Mouse (Mus musculus) neural tube, embryonic 13.5 days (tissue): Measurements from ENCODE around the gene Ankrd12. TPM values are rescaled to one million over a fixed set of nuclear protein-coding genes. Genes with fewer than 3 reads are reported as not detected.
A peak's percentile ranks its signal among the peaks of the same experiment; 100 is the strongest.

Experiments used
- ATAC-seq: fragments of 200-750 bp; cut with Nextera tagmentation; 2 replicates; pipeline ENCODE4 v1.8.0; 2017; ENCODE audit warnings: low read depth, mild to moderate bottlenecking, moderate TSS enrichment, moderate library complexity
- H3K27ac ChIP-seq: fragments of 300-500 bp; sonication (generic); replicated peaks from 2 replicates; pipeline ENCODE4 v1.5.1; 2015; ENCODE audit warnings: moderate library complexity, mild to moderate bottlenecking, inconsistent platforms
- H3K27me3 ChIP-seq: fragments of 300-500 bp; sonication (generic); 2 replicates; pipeline ENCODE4 v1.6.1; 2015; ENCODE audit warnings: mild to moderate bottlenecking, inconsistent platforms
- H3K36me3 ChIP-seq: fragments of 300-500 bp; sonication (generic); 2 replicates; pipeline ENCODE4 v1.6.1; 2015; ENCODE audit warnings: mild to moderate bottlenecking, inconsistent platforms
- H3K4me1 ChIP-seq: fragments of 300-500 bp; sonication (generic); replicated peaks from 2 replicates; pipeline ENCODE4 v1.6.1; 2015; ENCODE audit warnings: inconsistent platforms
- H3K4me2 ChIP-seq: fragments of 300-500 bp; sonication (generic); 2 replicates; pipeline ENCODE4 v1.6.1; 2015; ENCODE audit warnings: inconsistent platforms, mild to moderate bottlenecking, moderate library complexity
- H3K4me3 ChIP-seq: fragments of 300-500 bp; sonication (generic); 2 replicates; pipeline ENCODE4 v1.5.1; 2015; ENCODE audit warnings: mild to moderate bottlenecking, inconsistent platforms
- H3K9ac ChIP-seq: fragments of 300-500 bp; sonication (generic); 2 replicates; pipeline ENCODE4 v1.6.1; 2015; ENCODE audit warnings: moderate library complexity, mild to moderate bottlenecking, inconsistent platforms
- H3K9me3 ChIP-seq: fragments of 300-500 bp; sonication (generic); 2 replicates; pipeline ENCODE4 v1.6.1; 2016; ENCODE audit warnings: inconsistent platforms
- WGBS: fragments of 180-500 bp; shearing (Covaris S2); methylation state at CpG from one replicate; pipeline ENCODE4 v1.1.7; 2015; 5-methylcytosine and 5-hydroxymethylcytosine counted together
- polyA plus RNA-seq: library from polyadenylated mRNA; unstranded; fragments of >200 nt; fragmentation: Nextera tagmentation; extraction: Ambion mirVana; gene quantifications from 2 replicates; pipeline ENCODE4 v1.2.1, GENCODE M21; 2015

Gene Ankrd12
- polyA plus RNA-seq, 1 experiment from 2014 or later, result 129 TPM

- Histone ChIP-seq H3K27me3 (no peaks in the 10 kb centered on the region), H3K4me3 (no peak overlapping the region), H3K27ac (no peak overlapping the region), H3K9me3 (no peaks in the 10 kb centered on the region), H3K36me3 (no peaks in the 10 kb centered on the region), H3K4me2 (no peak overlapping the region), H3K9ac (no peak overlapping the region), H3K4me1 (peaks cover 6% of the 10 kb centered on the region)
- ATAC-seq, result no peak
- 55% methylated on average over 10 of the region's 10 CpGs for WGBS
Measured at GRCm38 (mm10) chr17:66106601-66107267, 29.8 kb upstream of the Ankrd12 start.

GRCm38 (mm10) chr17:66104076-66104475 lies 27.2 kb upstream of the Ankrd12 start:
- H3K4me2 ChIP-seq, result no peak overlapping the region
- H3K27me3 ChIP-seq, result no peaks in the 10 kb centered on the region
- 84% methylated on average over 7 of the region's 7 CpGs for WGBS
- no peak overlapping the region for H3K27ac ChIP-seq
- ATAC-seq, result no peak
- H3K4me1 ChIP-seq, result peaks cover 16% of the 10 kb centered on the region
- no peaks in the 10 kb centered on the region for H3K9me3 ChIP-seq
- H3K36me3 ChIP-seq, result no peaks in the 10 kb centered on the region
- no peak overlapping the region for H3K4me3 ChIP-seq
- H3K9ac ChIP-seq, result no peak overlapping the region

DNA sequence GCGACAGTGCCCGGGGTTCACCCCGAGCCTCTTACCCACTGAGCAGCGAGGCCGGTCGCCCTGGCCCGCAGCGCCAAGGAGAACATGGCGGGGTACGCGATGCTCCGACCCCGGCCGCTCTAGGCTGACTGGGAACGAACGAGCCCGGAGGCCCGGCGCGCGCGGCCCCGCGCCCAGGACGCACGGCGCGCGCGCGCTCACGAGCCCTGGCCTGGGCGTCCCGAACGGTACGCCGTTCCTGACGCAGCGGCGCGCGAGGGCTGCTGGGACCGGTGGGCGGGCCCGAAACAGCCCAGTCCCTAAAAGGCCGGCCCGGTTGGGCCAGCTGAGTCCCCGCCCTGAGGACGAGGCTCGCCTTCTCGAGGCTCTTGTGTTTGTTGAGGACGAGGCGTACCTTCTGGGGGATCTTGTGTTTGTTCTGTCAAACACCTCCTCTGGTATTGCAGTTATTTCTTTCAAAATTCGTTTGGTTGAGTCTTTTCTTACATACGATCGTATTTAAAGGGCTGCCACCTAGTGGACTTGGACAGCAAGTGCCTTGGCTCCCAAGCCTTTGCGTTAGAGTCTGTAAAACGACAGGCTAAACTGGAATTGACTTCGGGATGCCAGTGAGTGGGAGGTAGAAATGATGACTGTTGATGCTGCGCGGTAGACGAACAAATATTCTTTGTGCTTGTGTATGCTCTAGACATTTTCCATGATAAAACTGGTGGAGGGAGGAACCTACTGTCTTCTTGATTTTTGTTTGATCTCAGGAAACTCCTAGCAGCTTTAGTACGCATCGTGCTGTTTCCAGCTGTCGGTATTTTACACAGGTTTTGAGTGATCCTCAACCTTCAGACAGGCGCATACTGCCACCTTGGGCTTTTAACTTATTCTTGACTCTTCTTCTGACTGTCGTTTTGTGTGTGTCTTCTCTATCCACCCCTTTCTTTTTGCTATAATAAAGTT lies 24.8 kb upstream of the Ankrd12 start, which contains the start of gene Ndufv2:
Gene Ndufv2, minus strand, starts transcription at position 180 of the 951 bp plus-strand sequence.
- Histone ChIP-seq H3K4me3 (peak within 1 kb of the TSS; percentile 85), H3K9me3 (no peaks in the 10 kb centered on the region), H3K27ac (peak within 1 kb of the TSS; percentile 97), H3K9ac (peak within 1 kb of the TSS; percentile 95), H3K4me2 (peak within 1 kb of the TSS; percentile 81), H3K4me1 (peaks cover 31% of the 10 kb centered on the region), H3K27me3 (no peaks in the 10 kb centered on the region), H3K36me3 (no peaks in the 10 kb centered on the region)
- WGBS, result 1% methylated on average over 67 of the region's 67 CpGs
- ATAC-seq, result peak; percentile 99

DNA sequence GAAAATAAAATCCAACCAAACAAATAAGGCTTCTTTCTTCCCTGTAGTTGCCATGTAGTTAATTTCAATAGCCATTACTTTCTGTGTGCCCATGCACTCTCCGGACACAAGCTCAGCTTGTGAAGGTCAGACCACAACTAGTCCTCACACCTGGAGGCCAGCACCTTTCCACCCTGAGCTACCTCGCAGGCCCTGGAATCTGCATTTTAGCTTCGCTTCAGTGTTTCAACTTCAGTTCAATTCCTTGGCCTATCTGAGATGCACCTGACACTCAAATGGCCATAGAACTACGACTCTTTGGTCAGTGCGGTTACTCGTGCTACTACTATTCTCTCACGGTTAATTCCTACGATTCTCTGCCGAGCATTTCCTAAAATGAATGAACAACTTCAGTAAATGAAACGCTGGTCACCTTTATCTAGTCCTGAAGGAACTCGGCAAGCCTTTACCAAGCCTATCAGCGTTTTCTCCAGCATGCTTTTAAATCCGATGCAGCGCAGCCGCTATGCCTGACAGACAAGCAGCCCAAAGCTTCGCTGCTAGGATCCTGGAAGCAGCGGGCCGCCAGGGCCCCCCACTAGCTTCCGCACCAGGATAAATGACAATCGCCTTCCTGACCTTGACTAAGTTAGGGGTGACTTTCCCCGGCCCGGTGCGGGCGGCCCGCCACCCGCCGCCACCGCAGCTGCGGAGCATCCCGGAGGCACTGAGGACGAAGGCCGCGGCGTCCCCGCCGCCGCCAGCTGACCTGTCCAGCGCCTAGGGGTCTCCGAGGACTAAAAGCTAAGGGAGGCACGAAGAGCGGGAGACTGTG lies 23.9 kb upstream of the Ankrd12 start:
- peak overlapping the region; percentile 85 for H3K4me3 ChIP-seq
- H3K36me3 ChIP-seq, result no peaks in the 10 kb centered on the region
- peak overlapping the region; percentile 97 for H3K27ac ChIP-seq
- peaks cover 31% of the 10 kb centered on the region for H3K4me1 ChIP-seq
- H3K9me3 ChIP-seq, result no peaks in the 10 kb centered on the region
- no peaks in the 10 kb centered on the region for H3K27me3 ChIP-seq
- H3K9ac ChIP-seq, result peak overlapping the region; percentile 95
- ATAC-seq, result no peak
- peak overlapping the region; percentile 81 for H3K4me2 ChIP-seq
- 1% methylated on average over 41 of the region's 41 CpGs for WGBS

GRCm38 (mm10) chr17:66092664-66093063 lies 15.8 kb upstream of the Ankrd12 start:
- Histone ChIP-seq H3K4me1 (peaks cover 7% of the 10 kb centered on the region; the same call in 1 of the 2 replicates), H3K4me3 (no peak overlapping the region), H3K27ac (no peak overlapping the region), H3K9me3 (no peaks in the 10 kb centered on the region), H3K9ac (no peak overlapping the region), H3K4me2 (no peak overlapping the region), H3K27me3 (no peaks in the 10 kb centered on the region), H3K36me3 (peaks cover 25% of the 10 kb centered on the region)
- ATAC-seq, result no peak
- WGBS, result 91% methylated on average over 3 of the region's 3 CpGs

- H3K4me2 ChIP-seq, result no peak overlapping the region
- no peak overlapping the region for H3K27ac ChIP-seq
- H3K9me3 ChIP-seq, result no peaks in the 10 kb centered on the region
- H3K4me1 ChIP-seq, result peaks cover 3% of the 10 kb centered on the region; the same call in 1 of the 2 replicates
- no peak overlapping the region for H3K9ac ChIP-seq
- no peaks in the 10 kb centered on the region for H3K27me3 ChIP-seq
- no peak for ATAC-seq
- H3K4me3 ChIP-seq, result no peak overlapping the region
- WGBS, result 98% methylated on average over 2 of the region's 2 CpGs
- H3K36me3 ChIP-seq, result peaks cover 29% of the 10 kb centered on the region
Measured at GRCm38 (mm10) chr17:66092065-66092464, 15.2 kb upstream of the Ankrd12 start.

DNA sequence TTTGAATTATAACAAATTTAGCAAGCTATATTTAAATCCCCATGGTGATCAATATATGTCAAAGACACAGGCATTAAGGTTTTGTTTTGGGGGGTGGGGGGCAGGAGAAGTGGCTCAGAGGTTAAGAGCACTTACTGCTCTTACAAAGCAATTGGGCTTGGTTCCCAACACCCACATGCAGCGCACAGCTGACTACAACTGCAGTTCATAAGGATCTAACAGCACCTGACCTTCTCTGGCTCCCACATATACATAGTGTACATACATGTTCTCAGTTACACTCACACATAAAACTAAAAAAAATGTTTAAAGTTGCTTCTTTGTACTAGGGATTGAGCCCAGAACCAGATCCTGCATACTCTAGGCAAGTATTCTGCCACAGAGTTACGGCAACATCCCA lies 14.5 kb upstream of the Ankrd12 start:
- no peak overlapping the region for H3K9ac ChIP-seq
- H3K9me3 ChIP-seq, result no peaks in the 10 kb centered on the region
- no peak overlapping the region for H3K27ac ChIP-seq
- H3K36me3 ChIP-seq, result peaks cover 35% of the 10 kb centered on the region
- ATAC-seq, result no peak
- no peaks in the 10 kb centered on the region; the same call in 1 of the 2 replicates for H3K4me1 ChIP-seq
- no peak overlapping the region for H3K4me2 ChIP-seq
- H3K4me3 ChIP-seq, result no peak overlapping the region
- 93% methylated on average over 2 of the region's 2 CpGs for WGBS
- H3K27me3 ChIP-seq, result no peaks in the 10 kb centered on the region

- Histone ChIP-seq H3K27ac (no peak overlapping the region), H3K4me3 (no peak overlapping the region), H3K4me1 (no peaks in the 10 kb centered on the region; the same call in 1 of the 2 replicates), H3K36me3 (peaks cover 46% of the 10 kb centered on the region), H3K4me2 (no peak overlapping the region), H3K9me3 (no peaks in the 10 kb centered on the region), H3K27me3 (no peaks in the 10 kb centered on the region), H3K9ac (no peak overlapping the region)
- ATAC-seq, result no peak
Measured at GRCm38 (mm10) chr17:66090251-66090650, 13.4 kb upstream of the Ankrd12 start.

- H3K4me3 ChIP-seq, result no peak overlapping the region
- H3K9ac ChIP-seq, result no peak overlapping the region
- no peak for ATAC-seq
- H3K4me1 ChIP-seq, result no peaks in the 10 kb centered on the region
- H3K27ac ChIP-seq, result no peak overlapping the region
- H3K36me3 ChIP-seq, result peaks cover 60% of the 10 kb centered on the region
- H3K4me2 ChIP-seq, result no peak overlapping the region
- H3K27me3 ChIP-seq, result no peaks in the 10 kb centered on the region
- WGBS, result 93% methylated on average over 1 of the region's 1 CpGs
- no peaks in the 10 kb centered on the region for H3K9me3 ChIP-seq
Measured at GRCm38 (mm10) chr17:66085038-66085437, 8.1 kb upstream of the Ankrd12 start.

GRCm38 (mm10) chr17:66084486-66084885 lies 7.6 kb upstream of the Ankrd12 start:
- Histone ChIP-seq H3K4me3 (no peak overlapping the region), H3K4me1 (no peaks in the 10 kb centered on the region), H3K9me3 (no peaks in the 10 kb centered on the region), H3K27me3 (no peaks in the 10 kb centered on the region), H3K9ac (no peak overlapping the region), H3K36me3 (peaks cover 65% of the 10 kb centered on the region), H3K4me2 (no peak overlapping the region), H3K27ac (no peak overlapping the region)
- WGBS, result 94% methylated on average over 1 of the region's 1 CpGs
- ATAC-seq, result no peak

DNA sequence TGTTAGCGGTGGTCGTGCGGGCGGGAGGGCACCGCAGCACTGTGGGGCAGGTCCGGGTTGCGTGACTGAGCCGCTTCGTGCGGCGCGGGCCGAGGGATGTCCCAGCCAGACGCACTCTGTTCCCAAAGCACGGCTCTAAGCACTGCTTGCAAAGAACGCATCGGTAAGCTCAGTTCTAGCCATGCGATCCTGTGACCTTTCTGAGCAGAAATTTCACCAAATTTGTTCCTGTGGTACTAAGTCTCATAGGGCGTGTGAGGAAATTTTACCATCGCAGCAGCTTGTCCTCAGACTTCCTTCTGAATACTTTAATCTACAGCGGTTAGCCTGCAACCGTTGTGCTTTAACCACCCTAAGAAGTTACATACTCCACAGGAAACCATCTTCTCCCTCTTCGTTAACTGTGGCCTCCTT lies 555 bp upstream of the Ankrd12 start:
- peak overlapping the region; percentile 96 for H3K4me3 ChIP-seq
- peak; percentile 79 for ATAC-seq
- no peaks in the 10 kb centered on the region for H3K9me3 ChIP-seq
- H3K36me3 ChIP-seq, result peaks cover 29% of the 10 kb centered on the region
- no peaks in the 10 kb centered on the region for H3K27me3 ChIP-seq
- H3K4me2 ChIP-seq, result peak overlapping the region; percentile 82
- under 1% methylated on average over 23 of the region's 23 CpGs for WGBS
- H3K9ac ChIP-seq, result peak overlapping the region; percentile 95
- H3K4me1 ChIP-seq, result peaks cover 38% of the 10 kb centered on the region
- H3K27ac ChIP-seq, result peak overlapping the region; percentile 97
